Mouse (Mus musculus): ENCODE data around the gene Tcl1b2.
"Not testable (repeated sequence)": the region's sequence is repeated elsewhere in the genome, so short reads cannot be mapped to it uniquely, and the experiment has no call there.

DNA sequence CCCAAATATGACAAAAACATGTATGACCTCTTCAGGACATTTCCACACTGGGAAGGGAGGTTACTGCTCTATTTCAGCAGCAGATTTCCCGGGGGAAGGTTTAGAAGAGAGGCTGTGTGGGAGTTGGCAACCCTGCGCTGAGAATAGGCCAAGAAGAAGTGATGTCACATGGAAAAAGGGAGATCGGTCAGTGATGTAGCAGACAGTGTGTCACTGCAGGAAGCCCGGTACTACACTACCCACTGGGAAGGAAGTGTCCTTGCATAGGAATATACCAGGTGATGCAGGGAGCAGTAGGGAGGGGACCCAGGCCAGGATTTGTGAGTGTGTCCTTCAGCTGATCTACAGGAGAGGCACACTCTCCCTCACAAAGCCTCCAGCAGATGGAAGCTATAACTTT, 9.5 kb downstream of the Tcl1b2 start:
- not testable (repeated sequence) for TF ChIP-seq POLR2A (IDR thresholded peaks at IDR 0.05; ENCODE audit: control insufficient read depth, extremely low read depth, insufficient read depth, low read length, poor library complexity); CTCF (IDR thresholded peaks at IDR 0.05; ENCODE audit: borderline replicate concordance, control insufficient read depth, extremely low read depth, insufficient read depth, low read length, poor library complexity)

Measured in thymus, adult 2 months (tissue).